ENCODE assay signal across 9 mouse cellular contexts in genomic region chr16:96353996-96354395, GRCm38 (mm10).
A peak's percentile ranks its signal among the peaks of the same experiment; 100 is the strongest.
DNase-seq lines count a peak whose midpoint lies in the region; ATAC-seq lines count a peak whose summit lies in the region.
"Had no signal": no experiment of that assay in that cellular context is flagged by ENCODE, and none has a peak within 500 bp of the region (broad histone marks: within the 10 kb centered on the region; RNA-seq: fewer than 3 reads in every experiment).

No protein-coding gene starts in this region.

- peak overlapping the region; percentile 17 for H3K4me3 ChIP-seq in hindbrain, embryonic 13.5 days
- H3K4me3 ChIP-seq: lung, embryonic 15.5 days had no signal

- H3K27ac ChIP-seq in hindbrain, embryonic 13.5 days, result no peak overlapping the region
- H3K27ac ChIP-seq: lung, embryonic 15.5 days had no signal

- peak overlapping the region; percentile 23 for H3K4me2 ChIP-seq in hindbrain, embryonic 13.5 days
- H3K4me2 ChIP-seq: lung, embryonic 15.5 days had no signal

- H3K36me3 ChIP-seq in hindbrain, embryonic 13.5 days, result no peaks in the 10 kb centered on the region
- H3K36me3 ChIP-seq: lung, embryonic 15.5 days had no signal

- peak; percentile 89 for ATAC-seq in hindbrain, embryonic 13.5 days (ENCODE audit: low FRiP score)
- 0 out of 2 replicates have a peak, but pooled peaks have one; percentile 22 for ATAC-seq in megakaryocyte-erythroid progenitor cell, adult 5-6 weeks (replicated peaks; ENCODE audit: low FRiP score, low TSS enrichment, poor library complexity, severe bottlenecking)

- H3K4me1 ChIP-seq in hindbrain, embryonic 13.5 days (replicated peaks), result peaks cover 5% of the 10 kb centered on the region; the same call in 1 of the 2 replicates
- H3K4me1 ChIP-seq: lung, embryonic 15.5 days had no signal

- WGBS in hindbrain, embryonic 13.5 days, result 33% methylated on average over 6 of the region's 6 CpGs

- no peaks in the 10 kb centered on the region for H3K27me3 ChIP-seq in hindbrain, embryonic 13.5 days
- H3K27me3 ChIP-seq: lung, embryonic 15.5 days had no signal

- no peaks in the 10 kb centered on the region for H3K9me3 ChIP-seq in hindbrain, embryonic 13.5 days
- H3K9me3 ChIP-seq: lung, embryonic 15.5 days had no signal

- DNase-seq in embryo, embryonic 10 days (ENCODE audit: low spot score), result peak; percentile 64
- no peak for DNase-seq in embryo, embryonic 9.5 days (ENCODE audit: extremely low spot score)
- DNase-seq in ZHBTc4 (ENCODE audit: low read depth, low spot score), result peak; percentile 73
- DNase-seq in left cerebral cortex, adult 18-20 months (ENCODE audit: low spot score in 2 of 2), result no peak
- DNase-seq in urinary bladder, adult 2 months (ENCODE audit: low spot score), result no peak
- DNase-seq in gastrocnemius, adult 18-20 months (ENCODE audit: low spot score), result no peak

- H3K9ac ChIP-seq in hindbrain, embryonic 13.5 days, result no peak overlapping the region
- H3K9ac ChIP-seq: lung, embryonic 15.5 days had no signal

Comparison
In these comparisons a context has a peak if more than half of its experiments do, and no peak if none do; other contexts are left out.
1. DNase-seq: peak in embryo, embryonic 10 days (single experiment) and ZHBTc4 (single experiment); none in embryo, embryonic 9.5 days (single experiment), left cerebral cortex, adult 18-20 months (0 of 2), urinary bladder, adult 2 months (single experiment) and gastrocnemius, adult 18-20 months (single experiment).